Mouse (Mus musculus): Measurements from ENCODE around the gene Gstm6. TPM values are rescaled to one million over a fixed set of nuclear protein-coding genes. Genes with fewer than 3 reads are reported as not detected.
A peak's percentile ranks its signal among the peaks of the same experiment; 100 is the strongest.

Gstm6 gene
- polyA plus RNA-seq, 1 experiment from 2014 or later, result 11.4 TPM

- H3K4me2 ChIP-seq, result no peak overlapping the region
- H3K27ac ChIP-seq, result no peak overlapping the region
- H3K9me3 ChIP-seq, result no peaks in the 10 kb centered on the region
- 0 out of 2 replicates have a peak, but pooled peaks cover 6% of the 10 kb centered on the region for H3K4me1 ChIP-seq (replicated peaks)
- no peak for ATAC-seq (ENCODE audit: insufficient number of reproducible peaks, insufficient read depth, low FRiP score, low TSS enrichment, low read depth)
- 88% methylated on average over 11 of the region's 11 CpGs for WGBS
- H3K9ac ChIP-seq (replicated peaks), result no peak overlapping the region
- no peaks in the 10 kb centered on the region; the same call in 1 of the 2 replicates for H3K27me3 ChIP-seq
- no peaks in the 10 kb centered on the region for H3K36me3 ChIP-seq
- H3K4me3 ChIP-seq (replicated peaks), result no peak overlapping the region
Measured at GRCm38 (mm10) chr3:107928691-107929090, 14.9 kb downstream of the Gstm6 start.

GRCm38 (mm10) chr3:107927841-107928240 lies 15.7 kb downstream of the Gstm6 start:
- Histone ChIP-seq H3K27ac (no peak overlapping the region), H3K27me3 (no peaks in the 10 kb centered on the region), H3K36me3 (no peaks in the 10 kb centered on the region), H3K4me1 (replicated peaks) (0 out of 2 replicates have a peak, but pooled peaks cover 6% of the 10 kb centered on the region), H3K9me3 (no peaks in the 10 kb centered on the region), H3K4me2 (no peak overlapping the region), H3K4me3 (replicated peaks) (no peak overlapping the region), H3K9ac (replicated peaks) (no peak overlapping the region)
- no peak for ATAC-seq (ENCODE audit: insufficient number of reproducible peaks, insufficient read depth, low FRiP score, low TSS enrichment, low read depth)
- WGBS, result 98% methylated on average over 3 of the region's 3 CpGs

GRCm38 (mm10) chr3:107925335-107925734 lies 18.2 kb downstream of the Gstm6 start:
- Histone ChIP-seq H3K4me3 (replicated peaks) (no peak overlapping the region), H3K9me3 (no peaks in the 10 kb centered on the region), H3K36me3 (no peaks in the 10 kb centered on the region), H3K27me3 (no peaks in the 10 kb centered on the region), H3K9ac (replicated peaks) (no peak overlapping the region), H3K27ac (no peak overlapping the region), H3K4me2 (no peak overlapping the region), H3K4me1 (replicated peaks) (0 out of 2 replicates have a peak, but pooled peaks cover 3% of the 10 kb centered on the region)
- no peak for ATAC-seq (ENCODE audit: insufficient number of reproducible peaks, insufficient read depth, low FRiP score, low TSS enrichment, low read depth)
- WGBS, result 91% methylated on average over 3 of the region's 3 CpGs

- H3K36me3 ChIP-seq, result no peaks in the 10 kb centered on the region
- no peak overlapping the region for H3K4me3 ChIP-seq (replicated peaks)
- H3K27me3 ChIP-seq, result no peaks in the 10 kb centered on the region
- no peak overlapping the region for H3K9ac ChIP-seq (replicated peaks)
- H3K27ac ChIP-seq, result no peak overlapping the region
- no peaks in the 10 kb centered on the region for H3K4me1 ChIP-seq (replicated peaks)
- WGBS, result 88% methylated on average over 5 of the region's 5 CpGs
- H3K9me3 ChIP-seq, result no peaks in the 10 kb centered on the region
- no peak for ATAC-seq (ENCODE audit: insufficient number of reproducible peaks, insufficient read depth, low FRiP score, low TSS enrichment, low read depth)
- H3K4me2 ChIP-seq, result no peak overlapping the region
Measured at GRCm38 (mm10) chr3:107920348-107920747, 23.2 kb downstream of the Gstm6 start.

DNA sequence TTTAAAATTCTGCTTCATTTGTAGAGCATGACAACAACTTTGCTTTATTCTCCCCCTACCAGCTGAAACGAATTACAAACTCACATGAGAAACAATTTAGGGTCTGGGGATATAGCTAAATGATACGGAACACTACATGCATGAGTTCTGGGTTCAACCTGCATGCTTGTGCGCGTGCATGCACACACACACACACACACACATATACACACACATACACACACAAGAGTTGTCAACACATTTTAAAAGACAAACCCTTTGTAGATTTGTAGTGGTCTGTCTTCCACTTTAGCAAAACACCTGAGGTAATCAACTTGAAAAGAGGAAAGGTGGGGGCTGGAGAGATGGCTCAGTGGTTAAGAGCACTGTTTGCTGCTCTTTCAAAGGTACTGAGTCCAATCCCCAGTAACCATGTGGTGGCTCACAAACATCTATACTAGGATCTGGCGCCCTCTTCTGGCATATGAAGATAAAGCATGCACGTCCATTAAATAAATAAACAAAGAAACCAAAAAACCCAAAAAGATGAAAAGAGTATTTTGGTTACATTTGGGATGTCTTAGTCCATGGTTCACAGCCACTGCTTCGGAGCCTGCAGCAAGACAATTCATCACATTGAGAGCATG lies 25.7 kb downstream of the Gstm6 start:
- WGBS, result 59% methylated on average over 7 of the region's 7 CpGs
- Histone ChIP-seq H3K27ac (no peak overlapping the region), H3K36me3 (no peaks in the 10 kb centered on the region), H3K4me2 (no peak overlapping the region), H3K9ac (replicated peaks) (no peak overlapping the region), H3K4me3 (replicated peaks) (no peak overlapping the region), H3K9me3 (no peaks in the 10 kb centered on the region), H3K4me1 (replicated peaks) (no peaks in the 10 kb centered on the region), H3K27me3 (no peaks in the 10 kb centered on the region)
- ATAC-seq (ENCODE audit: insufficient number of reproducible peaks, insufficient read depth, low FRiP score, low TSS enrichment, low read depth), result no peak

GRCm38 (mm10) chr3:107917097-107917496 lies 26.5 kb downstream of the Gstm6 start:
- H3K4me3 ChIP-seq (replicated peaks), result no peak overlapping the region
- no peak for ATAC-seq (ENCODE audit: insufficient number of reproducible peaks, insufficient read depth, low FRiP score, low TSS enrichment, low read depth)
- WGBS, result 84% methylated on average over 3 of the region's 3 CpGs
- H3K27ac ChIP-seq, result no peak overlapping the region
- H3K9me3 ChIP-seq, result no peaks in the 10 kb centered on the region
- H3K36me3 ChIP-seq, result no peaks in the 10 kb centered on the region
- H3K9ac ChIP-seq (replicated peaks), result no peak overlapping the region
- H3K4me2 ChIP-seq, result no peak overlapping the region
- H3K4me1 ChIP-seq (replicated peaks), result no peaks in the 10 kb centered on the region
- H3K27me3 ChIP-seq, result no peaks in the 10 kb centered on the region

- no peak overlapping the region for H3K27ac ChIP-seq
- no peak overlapping the region for H3K9ac ChIP-seq (replicated peaks)
- no peak for ATAC-seq (ENCODE audit: insufficient number of reproducible peaks, insufficient read depth, low FRiP score, low TSS enrichment, low read depth)
- H3K36me3 ChIP-seq, result no peaks in the 10 kb centered on the region
- no peak overlapping the region for H3K4me2 ChIP-seq
- 82% methylated on average over 15 of the region's 15 CpGs for WGBS
- no peak overlapping the region for H3K4me3 ChIP-seq (replicated peaks)
- H3K4me1 ChIP-seq (replicated peaks), result no peaks in the 10 kb centered on the region
- no peaks in the 10 kb centered on the region for H3K27me3 ChIP-seq
- H3K9me3 ChIP-seq, result no peaks in the 10 kb centered on the region
Measured at GRCm38 (mm10) chr3:107916674-107917073, 26.9 kb downstream of the Gstm6 start.

DNA sequence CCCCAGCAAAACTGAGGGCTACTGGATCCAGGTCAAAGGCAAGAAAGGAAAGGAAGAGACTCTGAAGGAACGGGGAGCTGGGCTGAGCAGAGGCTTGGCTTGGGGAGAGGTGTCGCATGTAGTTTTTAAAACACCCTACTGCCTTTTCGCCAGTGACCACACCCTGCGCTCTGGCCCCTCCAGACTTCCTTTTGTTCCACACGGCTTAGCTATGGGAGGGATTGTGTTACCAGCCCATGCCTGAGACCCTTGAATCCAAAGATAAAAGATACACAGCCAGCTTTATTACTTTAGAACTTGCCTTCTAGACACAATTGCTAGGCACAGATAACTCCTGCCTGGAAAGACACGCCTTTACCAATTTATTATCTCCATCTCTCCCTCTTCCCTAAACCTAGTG lies 37.6 kb downstream of the Gstm6 start:
- no peaks in the 10 kb centered on the region for H3K9me3 ChIP-seq
- WGBS, result 65% methylated on average over 6 of the region's 6 CpGs

DNA sequence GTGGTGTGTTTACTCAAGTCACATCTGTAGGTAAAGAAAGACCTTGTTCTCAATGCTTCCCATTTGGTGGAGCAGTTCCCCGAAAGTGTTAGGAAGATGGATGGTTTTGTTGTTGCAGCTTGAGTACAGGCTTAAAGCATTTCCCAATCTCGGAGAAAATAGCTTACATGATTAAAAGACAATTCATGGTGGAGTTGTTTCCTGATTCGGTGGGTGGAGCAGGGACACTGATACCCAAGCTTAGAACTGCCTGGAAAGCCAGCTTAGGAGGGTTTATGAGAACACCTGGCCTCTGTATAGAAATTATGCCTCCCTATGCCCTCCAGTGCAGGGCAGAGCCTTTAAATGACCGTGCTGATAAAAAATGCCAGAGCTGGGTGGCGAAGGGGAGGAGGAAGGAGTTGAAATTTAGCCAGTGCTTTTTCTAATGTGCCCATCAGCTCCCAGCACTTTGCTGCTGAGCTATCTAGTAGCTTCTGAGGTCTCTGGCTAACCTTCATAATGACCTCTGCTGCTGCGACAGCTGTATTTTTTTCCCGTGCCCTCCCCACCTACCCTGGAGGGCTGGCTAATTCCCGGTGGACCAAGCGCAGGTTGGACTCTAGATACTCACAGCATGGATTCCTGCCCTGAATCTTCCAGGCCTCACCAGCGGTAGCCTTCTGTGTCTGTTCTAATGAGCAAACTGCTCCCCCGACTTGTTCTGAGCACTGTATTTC lies 42.4 kb downstream of the Gstm6 start:
- 52% methylated on average over 11 of the region's 11 CpGs for WGBS
- Histone ChIP-seq H3K36me3 (peaks cover 24% of the 10 kb centered on the region), H3K9me3 (no peaks in the 10 kb centered on the region), H3K4me3 (replicated peaks) (no peak overlapping the region), H3K9ac (replicated peaks) (no peak overlapping the region), H3K4me2 (no peak overlapping the region), H3K27ac (no peak overlapping the region), H3K4me1 (replicated peaks) (peaks cover 16% of the 10 kb centered on the region), H3K27me3 (no peaks in the 10 kb centered on the region)
- ATAC-seq (ENCODE audit: insufficient number of reproducible peaks, insufficient read depth, low FRiP score, low TSS enrichment, low read depth), result no peak

More for the DNA sequence above, 37.6 kb downstream of the Gstm6 start:
- no peak overlapping the region for H3K9ac ChIP-seq (replicated peaks)
- H3K4me2 ChIP-seq, result no peak overlapping the region
- H3K36me3 ChIP-seq, result no peaks in the 10 kb centered on the region
- H3K4me1 ChIP-seq (replicated peaks), result peaks cover 9% of the 10 kb centered on the region; the same call in 1 of the 2 replicates
- H3K4me3 ChIP-seq (replicated peaks), result no peak overlapping the region
- no peak for ATAC-seq (ENCODE audit: insufficient number of reproducible peaks, insufficient read depth, low FRiP score, low TSS enrichment, low read depth)
- H3K27ac ChIP-seq, result no peak overlapping the region
- H3K27me3 ChIP-seq, result no peaks in the 10 kb centered on the region

DNA sequence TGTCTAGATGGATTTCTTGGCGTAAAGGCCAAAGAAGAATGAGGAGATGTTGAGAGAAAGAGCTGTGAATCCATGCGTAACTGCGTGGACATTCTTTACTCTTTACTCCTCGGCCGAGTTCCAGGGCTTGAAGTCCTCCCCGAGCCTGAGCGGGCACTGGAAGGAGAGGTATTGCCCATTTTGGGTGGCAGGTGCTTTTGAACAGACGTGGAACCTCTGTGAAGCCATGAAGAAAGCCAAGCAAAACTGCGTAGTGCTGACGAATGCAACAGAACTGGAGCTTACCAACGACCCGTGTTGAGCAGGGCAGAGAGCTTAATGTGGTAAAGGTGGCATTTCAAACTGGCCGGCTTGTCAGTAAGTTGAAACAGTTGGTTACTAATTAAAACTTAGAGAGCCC lies 44.9 kb downstream of the Gstm6 start:
- Histone ChIP-seq H3K4me2 (no peak overlapping the region), H3K27ac (no peak overlapping the region), H3K27me3 (no peaks in the 10 kb centered on the region), H3K9ac (replicated peaks) (no peak overlapping the region), H3K9me3 (no peaks in the 10 kb centered on the region), H3K4me1 (replicated peaks) (peaks cover 23% of the 10 kb centered on the region), H3K36me3 (peaks cover 24% of the 10 kb centered on the region), H3K4me3 (replicated peaks) (no peak overlapping the region)
- ATAC-seq (ENCODE audit: insufficient number of reproducible peaks, insufficient read depth, low FRiP score, low TSS enrichment, low read depth), result no peak
- 91% methylated on average over 13 of the region's 13 CpGs for WGBS

DNA sequence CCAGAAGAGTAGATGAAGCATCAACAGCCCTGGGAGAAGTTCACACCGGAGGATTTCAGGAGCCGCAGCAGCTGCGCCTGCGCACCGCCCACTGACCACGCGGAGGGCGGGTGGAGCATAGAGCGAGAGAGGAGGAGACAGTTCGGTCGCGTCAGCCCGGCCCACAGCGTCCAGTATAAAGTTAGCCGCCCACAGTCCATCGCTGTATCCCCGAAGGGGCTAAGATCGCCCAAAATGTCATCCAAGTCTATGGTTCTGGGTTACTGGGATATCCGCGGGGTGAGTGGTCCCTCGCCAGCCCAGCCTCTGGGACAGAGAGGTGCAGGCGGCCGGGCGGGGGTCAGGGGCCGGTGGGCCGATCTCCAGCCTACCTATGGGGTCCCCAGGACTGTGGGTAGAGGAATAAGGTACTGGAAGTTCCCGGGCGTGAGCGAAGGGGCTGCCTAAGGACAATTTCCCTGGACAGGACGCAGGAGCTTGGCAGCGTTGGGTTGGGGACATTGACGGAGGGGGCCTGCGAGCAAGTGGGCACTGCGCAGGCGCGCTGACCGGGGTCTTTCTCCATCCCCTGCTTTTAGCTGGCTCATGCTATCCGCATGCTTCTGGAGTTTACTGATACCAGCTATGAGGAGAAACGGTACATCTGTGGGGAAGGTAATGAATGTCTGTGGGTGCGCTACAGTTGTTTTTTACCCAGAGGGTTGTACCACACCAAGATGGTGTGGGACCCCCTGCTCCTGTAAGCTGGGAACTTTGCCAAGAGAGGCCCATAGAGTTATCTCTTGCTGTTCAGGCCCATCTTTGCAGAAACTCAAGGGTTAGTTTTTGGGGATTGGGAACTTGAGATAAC lies 47.6 kb downstream of the Gstm6 start, which contains the start of gene Gstm5:
Gstm5 (plus strand) TSS at position 102 of the 850 bp plus-strand sequence.
- WGBS, result 7% methylated on average over 40 of the region's 40 CpGs
- peak within 1 kb of the TSS; percentile 61 for H3K4me3 ChIP-seq (replicated peaks)

More for the DNA sequence above, 47.6 kb downstream of the Gstm6 start, which contains the start of gene Gstm5:
- H3K36me3 ChIP-seq, result peaks cover 24% of the 10 kb centered on the region
- ATAC-seq (ENCODE audit: insufficient number of reproducible peaks, insufficient read depth, low FRiP score, low TSS enrichment, low read depth), result peak; percentile 92
- H3K27ac ChIP-seq, result peak within 1 kb of the TSS; percentile 50; the same call in 1 of the 2 replicates
- peaks cover 13% of the 10 kb centered on the region for H3K4me1 ChIP-seq (replicated peaks)
- H3K4me2 ChIP-seq, result peak within 1 kb of the TSS; percentile 60
- H3K9me3 ChIP-seq, result no peaks in the 10 kb centered on the region
- H3K9ac ChIP-seq (replicated peaks), result peak within 1 kb of the TSS; percentile 76
- no peaks in the 10 kb centered on the region for H3K27me3 ChIP-seq
